Mouse (Mus musculus) retina, adult 2 months (tissue): ENCODE measurements around the gene Hspa5.
"Not testable (repeated sequence)": the region's sequence is repeated elsewhere in the genome, so short reads cannot be mapped to it uniquely, and the experiment has no call there.

Experiments used
- DNase-seq: peaks from one replicate; pipeline ENCODE4 v3.0.0-alpha.2; 2012; ENCODE audit warnings: low read depth, low spot score

Hspa5 gene

DNA sequence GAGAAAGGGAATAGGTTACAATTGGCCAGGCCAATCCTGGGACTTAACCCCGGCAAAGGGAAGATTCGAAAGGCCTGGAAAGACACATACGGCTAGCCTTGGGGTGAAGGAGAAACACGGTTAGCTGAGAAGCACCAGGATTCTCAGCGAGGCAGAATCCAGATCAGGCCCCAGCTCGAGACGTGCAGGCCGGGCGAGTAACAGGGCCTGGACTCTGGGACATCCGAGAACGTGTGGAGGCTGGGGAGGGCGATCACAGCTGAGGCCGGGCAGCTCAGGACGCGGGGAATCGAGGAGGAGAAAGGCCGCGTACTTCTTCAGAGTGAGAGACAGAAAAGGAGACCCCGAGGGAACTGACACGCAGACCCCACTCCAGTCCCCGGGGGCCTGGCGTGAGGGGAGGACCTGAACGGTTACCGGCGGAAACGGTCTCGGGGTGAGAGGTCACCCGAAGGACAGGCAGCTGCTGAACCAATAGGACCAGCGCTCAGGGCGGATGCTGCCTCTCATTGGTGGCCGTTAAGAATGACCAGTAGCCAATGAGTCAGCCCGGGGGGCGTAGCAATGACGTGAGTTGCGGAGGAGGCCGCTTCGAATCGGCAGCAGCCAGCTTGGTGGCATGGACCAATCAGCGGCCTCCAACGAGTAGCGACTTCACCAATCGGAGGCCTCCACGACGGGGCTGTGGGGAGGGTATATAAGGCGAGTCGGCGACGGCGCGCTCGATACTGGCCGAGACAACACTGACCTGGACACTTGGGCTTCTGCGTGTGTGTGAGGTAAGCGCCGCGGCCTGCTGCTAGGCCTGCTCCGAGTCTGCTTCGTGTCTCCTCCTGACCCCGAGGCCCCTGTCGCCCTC lies at the start of gene Hspa5:
Gene Hspa5 (plus strand): TSS at position 603 of the 859 bp plus-strand sequence.
- DNase-seq, result peak; percentile 99

DNA sequence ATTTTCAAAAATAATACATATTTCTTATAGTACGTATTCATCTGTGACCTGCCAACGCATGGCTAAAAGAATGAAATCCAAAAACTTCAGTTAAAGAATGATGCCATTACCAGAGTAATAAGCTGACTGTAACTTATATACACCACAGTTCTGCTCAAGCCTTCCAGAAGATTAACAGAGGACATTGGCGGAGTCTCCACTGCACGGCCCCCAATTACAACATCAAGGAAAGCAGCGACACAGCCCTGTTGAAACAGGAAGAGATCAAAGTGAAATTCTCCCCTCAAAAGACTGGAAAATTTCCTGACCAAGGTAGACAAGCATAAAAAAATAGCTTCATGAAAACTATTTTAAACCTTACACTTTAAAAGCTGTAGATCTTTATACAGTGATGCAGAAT lies 46.5 kb upstream of the Hspa5 start:
- no peak for DNase-seq

GRCm38 (mm10) chr2:34727045-34727728 lies 44.6 kb upstream of the Hspa5 start:
- DNase-seq, result no peak

- DNase-seq, result no peak
Observed at GRCm38 (mm10) chr2:34736626-34737025, 35.1 kb upstream of the Hspa5 start.

DNA sequence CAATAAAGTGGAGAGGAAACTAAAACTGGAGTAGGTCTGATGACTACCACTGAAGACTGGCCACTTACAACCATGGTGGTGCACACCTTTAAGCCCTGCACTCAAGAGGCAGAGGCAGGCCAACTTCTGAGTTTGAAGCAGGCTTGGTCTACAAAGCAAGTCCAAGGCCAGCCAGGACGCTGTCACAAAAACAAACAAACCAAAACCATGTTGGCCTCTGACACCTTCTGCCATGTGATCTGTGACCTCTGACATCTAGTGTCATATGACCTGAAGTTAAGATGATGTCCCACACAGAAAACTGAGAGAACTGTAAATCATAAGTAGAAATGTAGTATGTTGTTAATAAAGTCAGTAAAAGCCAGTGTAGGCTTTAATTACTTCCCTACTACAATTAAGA lies 33.9 kb upstream of the Hspa5 start:
- no peak for DNase-seq

DNA sequence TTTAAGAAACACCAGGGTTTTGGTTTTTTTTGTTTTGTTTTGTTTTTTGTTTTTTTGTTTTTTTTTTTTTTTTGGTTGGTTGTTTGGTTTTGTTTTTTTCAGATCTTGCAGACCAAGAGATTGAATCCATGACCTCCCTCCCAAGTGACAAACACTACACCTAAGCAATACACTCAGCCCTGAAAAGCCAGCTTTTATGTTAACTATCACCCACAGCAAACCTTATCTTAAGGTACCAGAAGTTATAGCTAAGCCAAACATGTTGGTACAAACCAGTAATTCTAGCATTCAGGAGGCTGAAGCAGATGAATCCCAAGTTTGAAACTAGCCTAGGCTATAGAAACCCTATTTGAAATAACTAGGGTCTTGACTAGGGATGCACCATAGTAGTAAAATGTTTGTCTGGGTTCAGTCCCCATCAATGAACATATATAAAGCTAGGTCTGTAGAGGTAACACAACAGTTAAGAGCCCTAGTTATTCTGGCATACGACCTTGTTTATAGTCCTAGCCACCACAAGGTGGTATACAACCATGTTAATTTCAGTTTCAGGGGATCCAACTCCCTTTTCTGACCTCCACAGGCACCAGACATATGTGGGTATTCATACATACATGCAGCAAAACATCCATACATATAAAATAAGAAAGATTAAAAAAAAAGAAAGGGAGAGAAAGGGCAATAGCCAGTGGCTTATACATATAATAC lies 31.9 kb upstream of the Hspa5 start:
- DNase-seq, result no peak

GRCm38 (mm10) chr2:34741390-34742159 lies 30.2 kb upstream of the Hspa5 start:
- DNase-seq, result no peak

- DNase-seq, result no peak
Observed at GRCm38 (mm10) chr2:34742675-34743074, 29.1 kb upstream of the Hspa5 start.

DNA sequence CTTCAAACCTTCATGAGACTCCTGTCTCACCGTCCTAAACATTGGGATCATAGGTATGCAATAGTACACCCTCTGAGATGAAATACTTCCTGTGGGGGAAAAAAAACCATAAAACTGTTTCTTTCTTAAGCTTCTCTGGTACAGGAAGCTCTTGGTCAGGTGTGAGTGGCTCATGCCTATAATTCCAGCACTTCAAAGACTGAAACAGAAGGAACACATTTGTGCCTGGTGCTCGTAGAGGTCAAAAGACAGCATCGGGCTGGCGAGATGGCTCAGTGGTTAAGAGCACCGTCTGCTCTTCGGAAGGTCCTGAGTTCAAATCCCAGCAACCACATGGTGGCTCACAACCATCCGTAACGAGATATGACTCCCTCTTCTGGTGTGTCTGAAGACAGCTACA lies 27.3 kb upstream of the Hspa5 start:
- no peak for DNase-seq

DNA sequence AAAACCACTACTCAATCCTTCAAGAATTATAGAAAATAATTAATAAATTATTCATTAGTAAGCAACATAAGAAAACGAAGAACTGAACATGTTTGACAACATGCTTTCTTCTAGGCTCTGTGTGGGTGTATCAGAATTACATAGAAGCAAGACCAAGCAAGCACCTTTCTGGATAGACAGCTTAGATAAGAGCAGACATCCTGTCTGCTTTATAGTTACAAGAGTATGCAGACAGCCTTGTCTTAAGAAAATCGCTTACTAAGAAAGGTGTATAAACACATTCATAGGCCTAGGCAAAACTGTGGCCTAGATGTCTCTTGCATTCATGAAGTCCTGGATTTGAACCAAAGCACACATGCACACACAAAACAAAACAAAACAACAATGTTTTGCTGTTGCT lies 26.1 kb upstream of the Hspa5 start:
- no peak for DNase-seq

- no peak for DNase-seq
Observed at GRCm38 (mm10) chr2:34748479-34748878, 23.3 kb upstream of the Hspa5 start.

GRCm38 (mm10) chr2:34750245-34750644 lies 21.5 kb upstream of the Hspa5 start:
- DNase-seq, result no peak

GRCm38 (mm10) chr2:34753811-34754550 lies 17.8 kb upstream of the Hspa5 start:
- peak; percentile 74 for DNase-seq

- no peak for DNase-seq
Observed at GRCm38 (mm10) chr2:34754551-34755358, 17.0 kb upstream of the Hspa5 start, which contains the start of gene Gapvd1. TSS of gene Gapvd1 (minus strand) at chr2:34755232.

- no peak for DNase-seq
Observed at GRCm38 (mm10) chr2:34757341-34757740, 14.4 kb upstream of the Hspa5 start.

GRCm38 (mm10) chr2:34761272-34761671 lies 10.5 kb upstream of the Hspa5 start:
- not testable (repeated sequence) for DNase-seq

DNA sequence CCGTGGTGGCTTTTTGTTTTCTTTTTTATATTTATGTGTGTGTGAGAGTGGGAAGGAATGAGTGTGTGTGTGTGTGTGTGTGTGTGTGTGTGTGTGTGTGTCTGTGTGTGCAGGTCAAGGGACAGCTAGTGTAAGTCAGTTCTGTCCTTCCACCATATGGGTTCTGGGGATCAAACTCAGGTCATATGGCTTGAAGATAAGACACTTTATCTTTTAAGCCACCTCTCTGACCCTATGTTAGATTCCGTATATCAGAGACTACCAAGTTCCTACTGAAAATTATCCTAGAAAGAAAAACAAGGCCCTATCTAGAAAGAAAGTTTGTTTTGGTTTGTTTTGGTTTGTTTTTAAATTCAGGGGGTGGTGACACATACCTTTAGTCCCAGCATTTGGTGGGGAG lies 9.6 kb upstream of the Hspa5 start:
- no peak for DNase-seq

- no peak for DNase-seq
Observed at GRCm38 (mm10) chr2:34762872-34763271, 8.9 kb upstream of the Hspa5 start.

DNA sequence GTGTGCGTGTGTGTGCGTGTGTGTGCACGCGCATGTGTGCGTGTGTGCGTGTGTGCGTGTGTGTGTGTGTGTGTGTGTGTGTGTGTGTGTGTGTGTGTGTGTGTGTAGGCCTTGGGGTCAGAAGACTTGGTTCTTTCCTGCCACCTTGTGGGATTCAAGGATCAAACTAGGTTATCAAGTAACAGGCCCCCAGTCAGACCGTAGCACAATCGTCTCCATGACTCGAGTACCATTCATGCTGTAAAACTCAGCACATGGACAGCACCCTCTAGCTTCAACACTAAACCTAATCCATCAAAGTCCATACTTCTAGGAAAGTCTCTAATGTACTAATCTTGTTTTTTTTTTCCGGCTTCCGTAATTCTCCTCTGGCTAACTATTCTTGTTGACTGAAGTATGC lies 7.0 kb upstream of the Hspa5 start:
- no peak for DNase-seq

DNA sequence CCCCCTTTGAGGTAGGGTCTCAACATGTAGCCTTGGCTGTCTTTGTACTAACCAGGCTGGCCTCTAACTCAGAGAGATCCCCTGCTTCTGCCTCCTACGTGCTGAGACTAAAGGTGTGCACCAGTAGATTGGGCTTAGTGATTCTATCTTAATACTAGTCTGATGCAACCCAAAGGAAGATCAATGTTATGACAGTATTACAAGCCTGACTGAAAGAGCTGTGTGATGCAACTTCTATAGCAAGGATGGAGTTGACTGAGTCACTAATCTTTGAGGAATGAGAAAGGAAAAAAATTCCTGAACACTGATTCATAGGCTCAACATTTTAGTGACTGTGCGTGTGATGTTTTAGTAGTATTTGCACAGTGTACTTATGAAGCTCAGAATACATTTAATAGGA lies 1.7 kb upstream of the Hspa5 start:
- DNase-seq, result no peak
